Mouse (Mus musculus) MEL (cell line): ENCODE results near the gene Nlgn1. TPM values are rescaled to one million over a fixed set of nuclear protein-coding genes. Genes with fewer than 3 reads are reported as not detected.

Experiments used
- DNase-seq: peaks from one replicate; pipeline ENCODE4 v3.0.0; 2011; ENCODE audit warnings: low read depth, low spot score
- H3K27ac ChIP-seq: 2 replicates; pipeline ENCODE4 v1.5.1; 2012; ENCODE audit warnings: low read depth, mild to moderate bottlenecking, control low read depth, low read length, moderate library complexity; ENCODE audit not compliant: control insufficient read depth
- H3K27me3 ChIP-seq, 2 experiments: fragments of 150-350 bp in 1 of 2; sonication (generic) in 1 of 2; 2 replicates each; pipeline ENCODE4 v1.6.1; 2012; ENCODE audit warnings: low read length in 2 of 2, mild to moderate bottlenecking in 2 of 2, improper control_type of control experiment in 1 of 2, moderate library complexity in 1 of 2; ENCODE audit not compliant: insufficient read depth in 2 of 2, control insufficient read depth in 1 of 2
- H3K36me3 ChIP-seq, 2 experiments: 2 replicates each; pipeline ENCODE4 v1.6.1; 2012 to 2014; ENCODE audit warnings: low read length in 2 of 2, improper control_type of control experiment in 1 of 2, inconsistent platforms in 1 of 2, mild to moderate bottlenecking in 1 of 2; ENCODE audit not compliant: insufficient read depth in 2 of 2, control insufficient read depth in 1 of 2
- H3K4me1 ChIP-seq, 2 experiments: fragments of 150-350 bp in 1 of 2; sonication (generic) in 1 of 2; 2 replicates each; pipeline ENCODE4 v1.6.1; 2012; ENCODE audit warnings: low read length in 2 of 2, improper control_type of control experiment in 1 of 2, mild to moderate bottlenecking in 1 of 2; ENCODE audit not compliant: insufficient read depth in 2 of 2, control insufficient read depth in 1 of 2
- H3K4me3 ChIP-seq, 2 experiments: fragments of 150-350 bp in 1 of 2; sonication (generic) in 1 of 2; 2 replicates each; pipeline ENCODE4 v1.5.1; 2012; ENCODE audit warnings: low read depth in 2 of 2, low read length in 2 of 2, mild to moderate bottlenecking in 2 of 2, moderate library complexity in 2 of 2, control low read depth in 1 of 2, improper control_type of control experiment in 1 of 2; ENCODE audit not compliant: control insufficient read depth in 1 of 2, insufficient read depth in 1 of 2
- H3K79me2 ChIP-seq: 2 replicates; pipeline ENCODE4 v1.6.1; 2012; ENCODE audit warnings: mild to moderate bottlenecking, low read length, moderate library complexity; ENCODE audit not compliant: control insufficient read depth, poor library complexity, insufficient read depth
- H3K9ac ChIP-seq: 2 replicates; pipeline ENCODE4 v1.6.1; 2012; ENCODE audit warnings: low read depth, mild to moderate bottlenecking, control low read depth, low read length, moderate library complexity; ENCODE audit not compliant: control insufficient read depth, poor library complexity, severe bottlenecking
- H3K9me3 ChIP-seq: fragments of 150-350 bp; sonication (generic); replicated peaks from 2 replicates; pipeline ENCODE4 v1.6.1; 2012; ENCODE audit warnings: mild to moderate bottlenecking, low read length, improper control_type of control experiment, moderate library complexity; ENCODE audit not compliant: insufficient read depth
- BHLHE40 ChIP-seq: IDR thresholded peaks from 2 replicates; pipeline ENCODE4 v1.6.1; 2012; ENCODE audit warnings: low read depth, mild to moderate bottlenecking, inconsistent platforms, low read length, improper control_type of control experiment, borderline replicate concordance
- CHD2 ChIP-seq: IDR thresholded peaks from 2 replicates; pipeline ENCODE4 v1.6.1; 2011; ENCODE audit warnings: low read length, improper control_type of control experiment
- ETS1 ChIP-seq: IDR thresholded peaks from 2 replicates; pipeline ENCODE4 v1.6.1; 2012; ENCODE audit warnings: low read depth, mild to moderate bottlenecking, inconsistent platforms, low read length, improper control_type of control experiment, moderate library complexity
- GABPA ChIP-seq: IDR thresholded peaks from 2 replicates; pipeline ENCODE4 v1.6.1; 2012; ENCODE audit warnings: low read depth, mild to moderate bottlenecking, inconsistent platforms, low read length, improper control_type of control experiment, moderate library complexity
- GATA1 ChIP-seq: IDR thresholded peaks from 2 replicates; pipeline ENCODE4 v1.6.1; 2011; ENCODE audit warnings: low read depth, low read length, improper control_type of control experiment
- KAT2A ChIP-seq: conservative IDR thresholded peaks from 2 replicates; pipeline ENCODE4 v1.6.1; 2012; ENCODE audit warnings: low read depth, low read length, improper control_type of control experiment, inconsistent platforms
- MAFK ChIP-seq: IDR thresholded peaks from 2 replicates; pipeline ENCODE4 v1.6.1; 2011; ENCODE audit warnings: low read depth, mild to moderate bottlenecking, low read length, improper control_type of control experiment, borderline replicate concordance
- MAZ ChIP-seq: IDR thresholded peaks from 2 replicates; pipeline ENCODE4 v1.6.1; 2012; ENCODE audit warnings: low read depth, mild to moderate bottlenecking, inconsistent platforms, low read length, improper control_type of control experiment
- NRF1 ChIP-seq: IDR thresholded peaks from 2 replicates; pipeline ENCODE4 v1.6.1; 2014; ENCODE audit warnings: low read depth, mild to moderate bottlenecking, inconsistent platforms, low read length, improper control_type of control experiment, moderate library complexity; ENCODE audit not compliant: poor library complexity, insufficient read depth, severe bottlenecking
- UBTF ChIP-seq: IDR thresholded peaks from 2 replicates; pipeline ENCODE4 v1.6.1; 2012; ENCODE audit warnings: low read depth, mild to moderate bottlenecking, inconsistent platforms, low read length, improper control_type of control experiment, moderate library complexity, borderline replicate concordance; ENCODE audit not compliant: insufficient read depth
- USF2 ChIP-seq, 2 experiments: IDR thresholded peaks; 2 replicates each; pipeline ENCODE4 v1.6.1; 2011 to 2012; ENCODE audit warnings: improper control_type of control experiment in 2 of 2, low read length in 2 of 2, borderline replicate concordance in 1 of 2, inconsistent platforms in 1 of 2, low read depth in 1 of 2, mild to moderate bottlenecking in 1 of 2; ENCODE audit not compliant: insufficient read depth in 1 of 2
- ZKSCAN1 ChIP-seq: IDR thresholded peaks from 2 replicates; pipeline ENCODE4 v1.6.1; 2012; ENCODE audit warnings: low read depth, mild to moderate bottlenecking, inconsistent platforms, low read length, improper control_type of control experiment, moderate library complexity
- ZNF384 ChIP-seq: IDR thresholded peaks from 2 replicates; pipeline ENCODE4 v1.6.1; 2012; ENCODE audit warnings: low read depth, mild to moderate bottlenecking, inconsistent platforms, low read length, improper control_type of control experiment
- polyA plus RNA-seq, 2 experiments: library from polyadenylated mRNA; stranded (reverse) in 1 of 2; unstranded in 1 of 2; fragments of >175 nt in 1 of 2; fragments of >200 nt in 1 of 2; gene quantifications; 2 replicates each; pipeline versions ENCODE4 v1.2.1 to v1.2.4; 2012; ENCODE audit warnings: low replicate concordance in 2 of 2, low read depth in 1 of 2; ENCODE audit not compliant: insufficient read length in 2 of 2, insufficient read depth in 1 of 2, missing spikeins in 1 of 2
- total RNA-seq: library from RNA; depleted of rRNA; stranded (reverse); fragments of 300-350 nt; gene quantifications from 2 replicates; pipeline ENCODE4 v1.2.3, GENCODE M21; 2012

The Nlgn1 gene
- total and polyA plus RNA-seq, 3 experiments, result not detected

- DNase-seq, result no peak
- no peak for TF ChIP-seq CHD2
- no peak overlapping the region for H3K27ac ChIP-seq
- H3K4me3 ChIP-seq, result no peak overlapping the region
- H3K79me2 ChIP-seq, result no peaks in the 10 kb centered on the region
- H3K27me3 ChIP-seq, result no peaks in the 10 kb centered on the region
- no peaks in the 10 kb centered on the region for H3K9me3 ChIP-seq
- no peaks in the 10 kb centered on the region for H3K4me1 ChIP-seq
- H3K9ac ChIP-seq, result no peak overlapping the region
- no peaks in the 10 kb centered on the region for H3K36me3 ChIP-seq
These were observed 368.7 kb downstream of the Nlgn1 start for GRCm38 (mm10) chr3:25963568-25963967.

GRCm38 (mm10) chr3:25916535-25916934 lies 415.7 kb downstream of the Nlgn1 start:
- Histone ChIP-seq H3K4me3 (no peak overlapping the region), H3K9me3 (no peaks in the 10 kb centered on the region), H3K36me3 (no peaks in the 10 kb centered on the region), H3K27ac (no peak overlapping the region), H3K79me2 (no peaks in the 10 kb centered on the region), H3K4me1 (no peaks in the 10 kb centered on the region), H3K27me3 (no peaks in the 10 kb centered on the region), H3K9ac (no peak overlapping the region)
- TF ChIP-seq GABPA (no peak), UBTF (no peak), ETS1 (no peak), MAFK (no peak), ZKSCAN1 (no peak), ZNF384 (no peak), GATA1 (no peak), NRF1 (no peak), CHD2 (no peak), BHLHE40 (no peak), MAZ (no peak)
- DNase-seq, result no peak

GRCm38 (mm10) chr3:25914365-25915065 lies 417.7 kb downstream of the Nlgn1 start:
- Histone ChIP-seq H3K9me3 (no peaks in the 10 kb centered on the region), H3K36me3 (no peaks in the 10 kb centered on the region), H3K9ac (no peak overlapping the region)

More at GRCm38 (mm10) chr3:25914365-25915065, 417.7 kb downstream of the Nlgn1 start:
- Histone ChIP-seq H3K79me2 (no peaks in the 10 kb centered on the region), H3K27me3 (no peaks in the 10 kb centered on the region), H3K4me1 (no peaks in the 10 kb centered on the region), H3K27ac (no peak overlapping the region), H3K4me3 (no peak overlapping the region)
- no peak for DNase-seq
- TF ChIP-seq USF2 (IDR thresholded peaks at IDR 0.05; ENCODE audit: borderline replicate concordance in 1 of 2, insufficient read depth in 1 of 2, low read depth in 1 of 2, low read length in 2 of 2) (no peak), KAT2A (no peak)
